Mouse (Mus musculus) CH12.LX (cell line): ENCODE data around the gene Sox4. TPM values are rescaled to one million over a fixed set of nuclear protein-coding genes. Genes with fewer than 3 reads are reported as not detected.

Source experiments
- DNase-seq: peaks from one replicate; pipeline ENCODE4 v3.0.0-alpha.2; 2013; ENCODE audit errors: extremely low read depth
- H3K27ac ChIP-seq: 2 replicates; pipeline ENCODE4 v1.5.1; 2012; ENCODE audit warnings: low read depth, mild to moderate bottlenecking, control low read depth, moderate library complexity; ENCODE audit not compliant: insufficient read depth
- H3K27me3 ChIP-seq: replicated peaks from 2 replicates; pipeline ENCODE3; 2012; ENCODE audit warnings: inconsistent platforms
- H3K36me3 ChIP-seq, 2 experiments: replicated peaks in 1 of 2; 2 replicates each; pipeline versions ENCODE3 to v1.6.1; 2012; ENCODE audit warnings: inconsistent platforms in 1 of 2, low read length in 1 of 2, mild to moderate bottlenecking in 1 of 2, mixed read lengths in 1 of 2, moderate library complexity in 1 of 2; ENCODE audit not compliant: control insufficient read depth in 1 of 2, insufficient read depth in 1 of 2
- H3K4me1 ChIP-seq, 2 experiments: 2 replicates each; pipeline ENCODE4 v1.6.1; 2012; ENCODE audit warnings: inconsistent platforms in 1 of 2, moderate library complexity in 1 of 2; ENCODE audit not compliant: insufficient read depth in 2 of 2, control insufficient read depth in 1 of 2
- H3K4me2 ChIP-seq: 2 replicates; pipeline ENCODE4 v1.6.1; 2012; ENCODE audit warnings: low read depth, mild to moderate bottlenecking, control low read depth; ENCODE audit not compliant: poor library complexity, insufficient read depth, severe bottlenecking
- H3K4me3 ChIP-seq, 3 experiments: fragments of 150-350 bp in 1 of 3; sonication (generic) in 1 of 3; replicated peaks in 1 of 3; 2 replicates each; pipeline versions ENCODE3 to v1.5.1; 2011 to 2012; ENCODE audit warnings: low read depth in 2 of 3, low read length in 2 of 3, mild to moderate bottlenecking in 2 of 3, moderate library complexity in 2 of 3, control low read depth in 1 of 3, improper control_type of control experiment in 1 of 3, inconsistent platforms in 1 of 3, mixed read lengths in 1 of 3; ENCODE audit not compliant: poor library complexity in 1 of 3
- H3K79me2 ChIP-seq: replicated peaks from 2 replicates; pipeline ENCODE4 v1.6.1; 2012; ENCODE audit warnings: mild to moderate bottlenecking, moderate library complexity; ENCODE audit not compliant: control insufficient read depth, poor library complexity, insufficient read depth, severe bottlenecking; ENCODE audit errors: extremely low read depth
- H3K9ac ChIP-seq: 2 replicates; pipeline ENCODE4 v1.6.1; 2012; ENCODE audit warnings: low read depth, mild to moderate bottlenecking, control low read depth, moderate library complexity; ENCODE audit not compliant: insufficient read depth
- H3K9me3 ChIP-seq: replicated peaks from 2 replicates; pipeline ENCODE3; 2012; ENCODE audit warnings: low read length, inconsistent platforms, mixed read lengths
- CHD1 ChIP-seq: IDR thresholded peaks from 2 replicates; pipeline ENCODE4 v1.6.1; 2012; ENCODE audit warnings: low read depth, low read length, improper control_type of control experiment, inconsistent platforms
- CHD2 ChIP-seq: IDR thresholded peaks from 2 replicates; pipeline ENCODE4 v1.6.1; 2011; ENCODE audit warnings: low read length, improper control_type of control experiment
- CTCF ChIP-seq, 2 experiments: IDR thresholded peaks in 1 of 2; conservative IDR thresholded peaks in 1 of 2; 2 replicates each; pipeline ENCODE4 v1.5.1; 2011 to 2012; ENCODE audit warnings: low read depth in 2 of 2, low read length in 2 of 2, improper control_type of control experiment in 1 of 2, inconsistent platforms in 1 of 2, mild to moderate bottlenecking in 1 of 2, moderate library complexity in 1 of 2
- EP300 ChIP-seq: IDR thresholded peaks from 2 replicates; pipeline ENCODE4 v1.6.1; 2011; ENCODE audit warnings: low read length, improper control_type of control experiment
- ETS1 ChIP-seq: conservative IDR thresholded peaks from 2 replicates; pipeline ENCODE4 v1.6.1; 2012; ENCODE audit warnings: low read depth, mild to moderate bottlenecking, inconsistent platforms, low read length, improper control_type of control experiment, moderate library complexity
- GABPA ChIP-seq: IDR thresholded peaks from 2 replicates; pipeline ENCODE4 v1.6.1; 2012; ENCODE audit warnings: low read depth, low read length, improper control_type of control experiment, inconsistent platforms; ENCODE audit not compliant: insufficient replicate concordance
- HCFC1 ChIP-seq: IDR thresholded peaks from 2 replicates; pipeline ENCODE4 v1.6.1; 2012; ENCODE audit warnings: low read depth, mild to moderate bottlenecking, inconsistent platforms, low read length, improper control_type of control experiment
- KAT2A ChIP-seq: IDR thresholded peaks from 2 replicates; pipeline ENCODE4 v1.6.1; 2012; ENCODE audit warnings: low read length, improper control_type of control experiment, inconsistent platforms; ENCODE audit not compliant: insufficient replicate concordance
- MAX ChIP-seq: IDR thresholded peaks from 2 replicates; pipeline ENCODE4 v1.6.1; 2011; ENCODE audit warnings: low read length, improper control_type of control experiment
- MEF2A ChIP-seq: IDR thresholded peaks from 2 replicates; pipeline ENCODE4 v1.6.1; 2014; ENCODE audit warnings: low read depth, mild to moderate bottlenecking, inconsistent platforms, low read length, improper control_type of control experiment, borderline replicate concordance
- MXI1 ChIP-seq: IDR thresholded peaks from 2 replicates; pipeline ENCODE4 v1.6.1; 2011; ENCODE audit warnings: mild to moderate bottlenecking, low read depth, low read length, improper control_type of control experiment
- MYC ChIP-seq: IDR thresholded peaks from 2 replicates; pipeline ENCODE4 v1.6.1; 2011; ENCODE audit warnings: low read depth, mild to moderate bottlenecking, improper control_type of control experiment, low read length
- NRF1 ChIP-seq: IDR thresholded peaks from 2 replicates; pipeline ENCODE4 v1.6.1; 2014; ENCODE audit warnings: low read depth, mild to moderate bottlenecking, inconsistent platforms, low read length, improper control_type of control experiment, moderate library complexity
- PAX5 ChIP-seq: IDR thresholded peaks from 2 replicates; pipeline ENCODE4 v1.6.1; 2012; ENCODE audit warnings: low read length, inconsistent platforms, mixed read lengths
- POLR2AphosphoS2 ChIP-seq: IDR thresholded peaks from 2 replicates; pipeline ENCODE4 v1.6.1; 2011; ENCODE audit warnings: low read depth, low read length, improper control_type of control experiment
- RCOR1 ChIP-seq: conservative IDR thresholded peaks from 2 replicates; pipeline ENCODE4 v1.6.1; 2012; ENCODE audit warnings: low read depth, mild to moderate bottlenecking, inconsistent platforms, low read length, improper control_type of control experiment
- SIN3A ChIP-seq: IDR thresholded peaks from 2 replicates; pipeline ENCODE4 v1.6.1; 2012; ENCODE audit warnings: low read length, improper control_type of control experiment, inconsistent platforms
- TBP ChIP-seq: conservative IDR thresholded peaks from 2 replicates; pipeline ENCODE4 v1.6.1; 2011; ENCODE audit warnings: low read depth, low read length, improper control_type of control experiment
- UBTF ChIP-seq: IDR thresholded peaks from 2 replicates; pipeline ENCODE4 v1.6.1; 2012; ENCODE audit warnings: low read depth, mild to moderate bottlenecking, inconsistent platforms, low read length, improper control_type of control experiment, moderate library complexity
- USF2 ChIP-seq: conservative IDR thresholded peaks from 2 replicates; pipeline ENCODE4 v1.6.1; 2011; ENCODE audit warnings: low read depth, low read length, improper control_type of control experiment
- ZNF384 ChIP-seq: IDR thresholded peaks from 2 replicates; pipeline ENCODE4 v1.6.1; 2012; ENCODE audit warnings: low read depth, low read length, improper control_type of control experiment, inconsistent platforms
- dilution Hi-C: fragments of 300-500 bp; cut with MboI; formaldehyde crosslinking; loops from 2 replicates; pipeline ENCODE4 v1.14.3; 2020; ENCODE audit warnings: low sequenced_read_pairs; ENCODE audit not compliant: extremely low pct_unique_long_range_greater_than_20kb, extremely low pct_ligation_motif_present
- in situ Hi-C: fragments of 300-500 bp; cut with MboI; formaldehyde crosslinking; loops from 3 replicates; pipeline ENCODE4 v1.14.3; 2019; ENCODE audit warnings: low sequenced_read_pairs, low pct_ligation_motif_present, low pct_unique_long_range_greater_than_20kb, mixed read lengths
- polyA plus RNA-seq: library from polyadenylated mRNA; unstranded; fragments of >175 nt; gene quantifications from 2 replicates; pipeline ENCODE4 v1.2.1, GENCODE M21; 2012; ENCODE audit warnings: low read depth; ENCODE audit not compliant: insufficient read length
- total RNA-seq, 2 experiments: library from RNA; depleted of rRNA; stranded (reverse); fragments of 300-350 nt in 1 of 2; fragments of >200 nt in 1 of 2; gene quantifications; 2 replicates each; pipeline ENCODE4 v1.2.3; 2012 to 2014

The Sox4 gene
- total and polyA plus RNA-seq, 3 experiments, result not detected

DNA sequence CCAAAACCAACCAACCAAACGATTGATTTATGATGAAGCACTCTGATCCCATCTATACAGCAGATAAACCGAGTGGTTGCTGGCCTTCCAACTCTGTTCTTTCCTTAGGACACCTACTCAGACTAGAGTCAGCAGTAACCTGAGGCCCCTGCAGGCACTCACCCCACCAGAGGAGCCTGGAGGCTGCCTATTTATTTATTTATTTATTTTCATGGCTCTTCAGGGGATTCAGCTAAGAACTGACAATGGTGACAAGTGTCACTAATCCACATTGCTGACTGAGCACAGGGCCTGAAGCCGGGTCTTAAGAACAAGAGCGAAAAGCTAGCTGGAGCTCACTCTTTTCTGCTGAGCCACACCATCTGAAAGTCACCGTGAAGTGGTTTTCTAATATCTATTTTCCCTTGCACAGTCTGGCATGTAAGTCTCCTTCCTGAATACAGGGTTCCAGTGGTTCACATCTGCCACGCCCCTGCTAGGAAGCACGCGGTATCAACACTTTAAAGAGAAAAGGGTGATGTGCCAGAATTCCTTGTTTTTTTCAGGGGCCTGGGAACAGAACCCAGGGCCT, 6.9 kb downstream of the Sox4 start:
- H3K9ac ChIP-seq, result no peak overlapping the region
- H3K79me2 ChIP-seq, result no peaks in the 10 kb centered on the region
- DNase-seq, result no peak
- H3K9me3 ChIP-seq, result peaks cover 4% of the 10 kb centered on the region
- no peak for TF ChIP-seq CHD1
- no peak for TF ChIP-seq USF2
- TF ChIP-seq RCOR1, result no peak
- no peak for TF ChIP-seq MYC
- no peak for TF ChIP-seq MEF2A
- TF ChIP-seq UBTF, result no peak
- TF ChIP-seq MAX, result no peak
- H3K27me3 ChIP-seq, result no peaks in the 10 kb centered on the region
- in situ Hi-C loops, result no loop called here
- no peak overlapping the region for H3K4me2 ChIP-seq
- no peaks in the 10 kb centered on the region for H3K36me3 ChIP-seq
- dilution Hi-C loops, result no loop called here
- H3K4me3 ChIP-seq, result no peak overlapping the region
- H3K4me1 ChIP-seq, result no peaks in the 10 kb centered on the region
- H3K27ac ChIP-seq, result no peak overlapping the region

DNA sequence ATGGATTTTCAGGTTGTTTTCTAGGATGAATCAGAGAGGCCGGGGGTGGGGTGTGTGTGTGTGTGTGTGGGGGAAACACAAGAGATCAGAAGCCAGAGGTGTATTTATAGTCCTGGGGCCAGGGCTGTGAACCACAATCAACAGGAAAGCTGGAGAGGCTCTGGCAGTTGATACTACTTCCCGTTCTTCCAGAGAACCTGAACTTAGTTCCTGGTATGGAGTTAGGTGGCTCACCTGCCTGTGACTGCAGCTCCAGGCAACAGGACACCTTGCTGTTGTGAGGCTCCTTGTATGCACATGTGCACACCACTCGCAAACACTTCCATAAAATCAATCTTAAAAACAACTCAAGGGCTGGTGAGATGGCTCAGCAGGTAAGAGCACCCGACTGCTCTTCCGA, 7.8 kb downstream of the Sox4 start:
- dilution Hi-C loops, result no loop called here
- H3K4me1 ChIP-seq, result no peaks in the 10 kb centered on the region

DNA sequence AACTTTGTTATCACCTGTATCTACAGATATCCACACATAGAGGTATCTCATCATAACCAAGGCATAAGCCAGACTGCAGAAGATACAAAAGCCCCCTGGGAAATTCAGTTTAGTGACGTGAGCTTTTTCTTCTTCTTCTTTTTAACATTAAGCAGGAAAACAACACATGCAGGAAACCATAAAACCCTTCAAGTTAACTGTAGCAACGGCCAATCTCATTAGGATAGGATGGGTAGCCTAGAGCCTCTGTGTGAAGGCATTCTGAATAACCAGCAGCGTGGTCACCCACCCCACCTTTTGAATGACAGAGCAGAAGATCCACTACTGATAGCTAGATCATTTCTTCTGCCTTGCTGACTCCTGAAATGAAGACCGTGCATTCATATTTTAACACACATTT, 10.6 kb downstream of the Sox4 start:
- Histone ChIP-seq H3K27me3 (no peaks in the 10 kb centered on the region), H3K36me3 (no peaks in the 10 kb centered on the region), H3K9me3 (no peaks in the 10 kb centered on the region), H3K79me2 (no peaks in the 10 kb centered on the region), H3K27ac (no peak overlapping the region), H3K9ac (no peak overlapping the region), H3K4me1 (no peaks in the 10 kb centered on the region), H3K4me3 (no peak overlapping the region), H3K4me2 (no peak overlapping the region)
- dilution Hi-C loops (no loop called here), in situ Hi-C loops (no loop called here)
- DNase-seq, result no peak
- TF ChIP-seq TBP, result no peak
- no peak for TF ChIP-seq CTCF (conservative IDR thresholded peaks at IDR 0.05 in 1 of 2, IDR thresholded peaks at IDR 0.05 in 1 of 2; ENCODE audit: low read depth in 2 of 2, low read length in 2 of 2)
- no peak for TF ChIP-seq MYC
- no peak for TF ChIP-seq ZNF384
- no peak for TF ChIP-seq HCFC1
- no peak for TF ChIP-seq MEF2A
- no peak for TF ChIP-seq SIN3A
- no peak for TF ChIP-seq GABPA
- TF ChIP-seq KAT2A, result no peak

More for the DNA sequence above, 7.8 kb downstream of the Sox4 start:
- in situ Hi-C loops, result no loop called here
- no peak for TF ChIP-seq EP300
- TF ChIP-seq KAT2A, result no peak
- no peak for TF ChIP-seq MAX
- TF ChIP-seq CHD2, result no peak
- no peak for TF ChIP-seq PAX5
- no peak for TF ChIP-seq POLR2AphosphoS2
- TF ChIP-seq RCOR1, result no peak
- no peak for TF ChIP-seq HCFC1
- no peak for TF ChIP-seq NRF1
- TF ChIP-seq ETS1, result no peak
- TF ChIP-seq MXI1, result no peak
- TF ChIP-seq, all 38 proteins: peak for 0
- no peak overlapping the region for H3K4me2 ChIP-seq
- no peak overlapping the region for H3K9ac ChIP-seq
- H3K27me3 ChIP-seq, result no peaks in the 10 kb centered on the region
- no peaks in the 10 kb centered on the region for H3K79me2 ChIP-seq
- H3K4me3 ChIP-seq, result no peak overlapping the region
- H3K36me3 ChIP-seq, result no peaks in the 10 kb centered on the region
- H3K27ac ChIP-seq, result no peak overlapping the region
- peaks cover under 1% of the 10 kb centered on the region for H3K9me3 ChIP-seq
- DNase-seq, result no peak
